Mouse (Mus musculus): ENCODE results near the gene Zfp169.
A peak's percentile ranks its signal among the peaks of the same experiment; 100 is the strongest.

DNA sequence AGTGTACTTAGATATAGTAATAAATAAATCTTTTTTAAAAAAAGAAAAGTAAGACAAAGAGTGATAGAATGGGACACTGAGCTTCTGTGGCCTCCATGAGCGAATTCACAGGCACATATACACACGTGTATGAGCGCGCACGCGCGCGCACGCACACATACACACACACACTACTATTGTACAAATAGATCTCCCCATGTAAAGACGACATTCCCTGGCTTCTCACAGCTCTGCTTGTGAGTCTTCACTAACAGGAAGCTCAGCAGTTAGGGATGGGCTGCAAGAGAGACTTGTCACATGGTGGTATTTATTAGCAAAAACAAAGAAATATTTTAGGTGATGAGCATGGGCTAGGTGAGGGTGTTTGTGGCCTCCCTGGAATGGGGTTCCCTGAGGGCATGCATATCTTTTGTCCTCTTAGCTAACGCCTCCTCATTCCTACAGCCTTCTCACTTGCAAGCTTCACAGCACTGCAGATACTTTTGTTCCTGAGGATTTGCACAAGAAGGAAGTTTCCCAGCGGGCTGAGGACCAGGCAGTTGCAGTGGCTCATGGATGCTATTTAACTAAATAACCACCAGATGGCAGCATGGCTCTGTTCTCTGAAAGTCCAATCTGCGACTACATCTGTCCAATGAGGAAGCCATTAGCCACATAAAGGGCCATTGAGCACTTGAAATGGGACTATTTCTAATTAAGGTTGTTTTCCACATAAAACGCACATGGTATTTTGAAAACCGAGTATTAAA, 15.0 kb upstream of the Zfp169 start:
- TF ChIP-seq CTCF (IDR thresholded peaks at IDR 0.05; ENCODE audit: control insufficient read depth, insufficient read depth, insufficient read length), result peak; percentile 24
- TF ChIP-seq USF1 (IDR thresholded peaks at IDR 0.05; ENCODE audit: low read depth), result no peak
- TF ChIP-seq MYOD1 (IDR thresholded peaks at IDR 0.05; ENCODE audit: control insufficient read depth, insufficient read length, low read depth), result no peak
